Mouse (Mus musculus): Measurements from ENCODE around the gene 4930402F06Rik. TPM values are rescaled to one million over a fixed set of nuclear protein-coding genes. Genes with fewer than 3 reads are reported as not detected.

Gene 4930402F06Rik
- polyA plus RNA-seq, 1 experiment from 2014 or later: not detected

- no peaks in the 10 kb centered on the region for H3K4me1 ChIP-seq (replicated peaks; ENCODE audit: insufficient read depth, low read length)
- no peaks in the 10 kb centered on the region for H3K36me3 ChIP-seq (ENCODE audit: insufficient read depth, low read length)
- no peaks in the 10 kb centered on the region for H3K9me3 ChIP-seq (replicated peaks; ENCODE audit: low read length)
- H3K4me3 ChIP-seq (replicated peaks; ENCODE audit: low read depth, low read length): no peak overlapping the region
- DNase-seq (ENCODE audit: low spot score) (no peak), ATAC-seq (replicated peaks; ENCODE audit: low FRiP score, low read depth) (no peak)
- H3K27ac ChIP-seq: no peak overlapping the region
- no peaks in the 10 kb centered on the region for H3K27me3 ChIP-seq (ENCODE audit: insufficient read depth, low read length)
- H3K4me2 ChIP-seq (ENCODE audit: low read length): no peak overlapping the region
- no peak for TF ChIP-seq CTCF (IDR thresholded peaks at IDR 0.05; ENCODE audit: low read depth)
- no peak overlapping the region for H3K9ac ChIP-seq (ENCODE audit: low read depth, low read length)
- WGBS: 69% methylated on average over 9 of the region's 9 CpGs
Observed at GRCm38 (mm10) chr2:35379306-35379705, 17.7 kb downstream of the 4930402F06Rik start.

- no peaks in the 10 kb centered on the region for H3K27me3 ChIP-seq (ENCODE audit: insufficient read depth, low read length)
- H3K4me3 ChIP-seq (replicated peaks; ENCODE audit: low read depth, low read length): no peak overlapping the region
- DNase-seq (ENCODE audit: low spot score) (peak; percentile 42), ATAC-seq (replicated peaks; ENCODE audit: low FRiP score, low read depth) (no peak)
- H3K4me2 ChIP-seq (ENCODE audit: low read length): no peak overlapping the region
- H3K27ac ChIP-seq: no peak overlapping the region
- TF ChIP-seq CTCF (IDR thresholded peaks at IDR 0.05; ENCODE audit: low read depth): no peak
- H3K9ac ChIP-seq (ENCODE audit: low read depth, low read length): no peak overlapping the region
- no peaks in the 10 kb centered on the region for H3K36me3 ChIP-seq (ENCODE audit: insufficient read depth, low read length)
- H3K9me3 ChIP-seq (replicated peaks; ENCODE audit: low read length): no peaks in the 10 kb centered on the region
- no peaks in the 10 kb centered on the region for H3K4me1 ChIP-seq (replicated peaks; ENCODE audit: insufficient read depth, low read length)
- 28% methylated on average over 6 of the region's 6 CpGs for WGBS
Observed at GRCm38 (mm10) chr2:35377600-35377999, 19.4 kb downstream of the 4930402F06Rik start.

- WGBS: 23% methylated on average over 3 of the region's 3 CpGs
- no peak for ATAC-seq (replicated peaks; ENCODE audit: low FRiP score, low read depth)
- no peak overlapping the region for H3K4me2 ChIP-seq (ENCODE audit: low read length)
- H3K9me3 ChIP-seq (replicated peaks; ENCODE audit: low read length): no peaks in the 10 kb centered on the region
- H3K27me3 ChIP-seq (ENCODE audit: insufficient read depth, low read length): no peaks in the 10 kb centered on the region
- H3K4me3 ChIP-seq (replicated peaks; ENCODE audit: low read depth, low read length): no peak overlapping the region
- peak; percentile 49 for DNase-seq (ENCODE audit: low spot score)
- H3K4me1 ChIP-seq (replicated peaks; ENCODE audit: insufficient read depth, low read length): no peaks in the 10 kb centered on the region
- TF ChIP-seq CTCF (IDR thresholded peaks at IDR 0.05; ENCODE audit: low read depth): peak; percentile 81
- no peaks in the 10 kb centered on the region for H3K36me3 ChIP-seq (ENCODE audit: insufficient read depth, low read length)
- no peak overlapping the region for H3K9ac ChIP-seq (ENCODE audit: low read depth, low read length)
- no peak overlapping the region for H3K27ac ChIP-seq
Observed at GRCm38 (mm10) chr2:35373003-35373402, 24.0 kb downstream of the 4930402F06Rik start.

DNA sequence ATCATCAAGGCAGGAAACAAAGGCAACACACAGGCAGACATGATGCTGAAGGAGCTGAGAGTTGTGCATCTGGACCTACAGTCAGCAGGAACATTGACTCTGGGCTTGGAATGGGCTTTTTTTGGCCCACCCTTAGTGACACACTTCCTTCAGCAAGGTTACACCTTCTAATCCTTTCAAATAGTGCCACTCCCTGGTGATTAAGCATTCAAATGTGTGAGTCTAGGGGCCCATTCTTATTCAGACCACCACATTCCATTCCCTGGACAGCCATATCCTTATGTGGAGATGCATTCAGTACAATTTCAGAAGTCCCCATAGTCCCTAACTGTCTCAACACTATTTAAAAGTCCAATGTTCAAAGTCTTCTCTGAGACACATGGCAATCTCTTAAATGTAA lies 26.3 kb downstream of the 4930402F06Rik start:
- ATAC-seq (replicated peaks; ENCODE audit: low FRiP score, low read depth): no peak
- H3K4me2 ChIP-seq (ENCODE audit: low read length): no peak overlapping the region
- H3K36me3 ChIP-seq (ENCODE audit: insufficient read depth, low read length): no peaks in the 10 kb centered on the region
- H3K9ac ChIP-seq (ENCODE audit: low read depth, low read length): no peak overlapping the region
- no peaks in the 10 kb centered on the region for H3K4me1 ChIP-seq (replicated peaks; ENCODE audit: insufficient read depth, low read length)
- no peaks in the 10 kb centered on the region for H3K9me3 ChIP-seq (replicated peaks; ENCODE audit: low read length)
- H3K27me3 ChIP-seq (ENCODE audit: insufficient read depth, low read length): no peaks in the 10 kb centered on the region
- no peak for TF ChIP-seq CTCF (IDR thresholded peaks at IDR 0.05; ENCODE audit: low read depth)
- H3K27ac ChIP-seq: no peak overlapping the region
- no peak for DNase-seq (ENCODE audit: low spot score)
- no peak overlapping the region for H3K4me3 ChIP-seq (replicated peaks; ENCODE audit: low read depth, low read length)

DNA sequence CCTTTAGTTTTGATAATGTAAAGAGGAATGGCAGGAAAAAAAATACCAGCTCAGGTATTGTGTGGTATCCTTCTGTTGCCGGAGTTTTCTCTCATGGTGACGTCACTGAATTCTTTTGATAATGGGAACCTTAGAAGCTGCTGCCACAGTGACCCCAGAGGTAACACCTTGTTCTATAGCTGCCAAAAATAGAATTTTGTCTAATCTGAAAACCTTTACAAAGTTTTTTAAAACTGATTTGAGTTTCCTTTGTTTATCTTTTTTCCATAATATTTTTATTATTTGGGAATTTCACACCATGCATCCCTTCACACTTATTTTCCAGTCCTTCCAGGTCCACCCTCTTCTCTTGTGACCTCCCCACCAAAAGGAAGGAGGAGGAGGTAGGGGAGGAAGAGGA lies 29.3 kb downstream of the 4930402F06Rik start, which contains the start of gene 4930568D16Rik:
Gene 4930568D16Rik (minus strand): TSS at position 101 of the 400 bp plus-strand sequence.
- Histone ChIP-seq H3K9me3 (replicated peaks; ENCODE audit: low read length) (no peaks in the 10 kb centered on the region), H3K36me3 (ENCODE audit: insufficient read depth, low read length) (no peaks in the 10 kb centered on the region), H3K4me1 (replicated peaks; ENCODE audit: insufficient read depth, low read length) (no peaks in the 10 kb centered on the region), H3K4me3 (replicated peaks; ENCODE audit: low read depth, low read length) (no peak within 1 kb of the TSS), H3K9ac (ENCODE audit: low read depth, low read length) (no peak within 1 kb of the TSS), H3K27ac (no peak within 1 kb of the TSS), H3K4me2 (ENCODE audit: low read length) (no peak within 1 kb of the TSS), H3K27me3 (ENCODE audit: insufficient read depth, low read length) (no peaks in the 10 kb centered on the region)
- no peak for DNase-seq (ENCODE audit: low spot score)
- ATAC-seq (replicated peaks; ENCODE audit: low FRiP score, low read depth): no peak
- WGBS: 72% methylated on average over 2 of the region's 2 CpGs
- TF ChIP-seq CTCF (IDR thresholded peaks at IDR 0.05; ENCODE audit: low read depth): no peak

DNA sequence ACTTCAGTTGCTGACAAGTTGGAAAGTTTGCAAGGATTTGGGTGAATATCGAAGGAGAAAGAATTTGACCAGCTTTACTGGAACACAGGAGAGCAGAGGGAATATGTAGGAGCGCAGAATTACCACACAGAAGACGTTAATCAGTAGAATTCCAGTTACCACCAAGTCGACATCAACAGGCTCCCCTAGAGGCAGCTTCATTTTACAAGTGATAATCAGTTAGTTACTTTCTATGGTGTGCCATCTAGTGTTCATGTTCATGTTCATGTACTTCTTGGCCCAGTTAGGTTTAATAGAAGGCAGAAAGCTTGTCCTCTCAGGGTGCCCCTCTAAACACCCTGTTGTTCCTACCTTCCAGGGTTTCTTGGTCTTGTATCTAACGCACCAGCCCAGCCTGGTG lies 47.8 kb downstream of the 4930402F06Rik start:
- Histone ChIP-seq H3K4me3 (replicated peaks; ENCODE audit: low read depth, low read length) (no peak overlapping the region), H3K27me3 (ENCODE audit: insufficient read depth, low read length) (no peaks in the 10 kb centered on the region), H3K9ac (ENCODE audit: low read depth, low read length) (no peak overlapping the region), H3K36me3 (ENCODE audit: insufficient read depth, low read length) (no peaks in the 10 kb centered on the region), H3K27ac (no peak overlapping the region), H3K4me2 (ENCODE audit: low read length) (no peak overlapping the region), H3K9me3 (replicated peaks; ENCODE audit: low read length) (no peaks in the 10 kb centered on the region), H3K4me1 (replicated peaks; ENCODE audit: insufficient read depth, low read length) (no peaks in the 10 kb centered on the region)
- TF ChIP-seq CTCF (IDR thresholded peaks at IDR 0.05; ENCODE audit: low read depth): peak; percentile 90
- peak; percentile 96 for DNase-seq (ENCODE audit: low spot score)
- ATAC-seq (replicated peaks; ENCODE audit: low FRiP score, low read depth): no peak; the same call in 1 of the 2 replicates
- 45% methylated on average over 5 of the region's 5 CpGs for WGBS

- Histone ChIP-seq H3K36me3 (ENCODE audit: insufficient read depth, low read length) (no peaks in the 10 kb centered on the region), H3K9ac (ENCODE audit: low read depth, low read length) (no peak overlapping the region), H3K4me1 (replicated peaks; ENCODE audit: insufficient read depth, low read length) (no peaks in the 10 kb centered on the region), H3K9me3 (replicated peaks; ENCODE audit: low read length) (no peaks in the 10 kb centered on the region), H3K27me3 (ENCODE audit: insufficient read depth, low read length) (no peaks in the 10 kb centered on the region), H3K4me2 (ENCODE audit: low read length) (no peak overlapping the region), H3K4me3 (replicated peaks; ENCODE audit: low read depth, low read length) (no peak overlapping the region), H3K27ac (no peak overlapping the region)
- TF ChIP-seq CTCF (IDR thresholded peaks at IDR 0.05; ENCODE audit: low read depth): no peak
- DNase-seq (ENCODE audit: low spot score): no peak
- ATAC-seq (replicated peaks; ENCODE audit: low FRiP score, low read depth): no peak
- 55% methylated on average over 2 of the region's 2 CpGs for WGBS
Observed at GRCm38 (mm10) chr2:35345984-35346383, 51.0 kb downstream of the 4930402F06Rik start.
